Mouse (Mus musculus): ENCODE results near the gene Lyg1.

Gene Lyg1

GRCm38 (mm10) chr1:37948906-37949305 lies 8.7 kb downstream of the Lyg1 start:
- DNase-seq = no peak

- no peak for DNase-seq
These were observed 25.8 kb downstream of the Lyg1 start for GRCm38 (mm10) chr1:37931806-37932205.

- DNase-seq = no peak
These were observed 31.6 kb downstream of the Lyg1 start for GRCm38 (mm10) chr1:37925971-37926370.

- DNase-seq = peak; percentile 11
These were observed 35.0 kb downstream of the Lyg1 start for GRCm38 (mm10) chr1:37922536-37922935.

- DNase-seq = no peak
These were observed 39.5 kb downstream of the Lyg1 start for GRCm38 (mm10) chr1:37918096-37918495.

- DNase-seq = no peak
These were observed 39.9 kb downstream of the Lyg1 start for GRCm38 (mm10) chr1:37917666-37918065.

GRCm38 (mm10) chr1:37916393-37916792 lies 41.2 kb downstream of the Lyg1 start, which contains the start of gene Lyg2:
Lyg2 (minus strand) TSS chr1:37916493.
- DNase-seq = no peak

- DNase-seq = no peak
These were observed 44.8 kb downstream of the Lyg1 start for GRCm38 (mm10) chr1:37912751-37913150.

- DNase-seq = no peak
These were observed 54.4 kb downstream of the Lyg1 start for GRCm38 (mm10) chr1:37903178-37903577.

- no peak for DNase-seq
These were observed 57.3 kb downstream of the Lyg1 start for GRCm38 (mm10) chr1:37900288-37900687.

- no peak for DNase-seq
These were observed 57.7 kb downstream of the Lyg1 start for GRCm38 (mm10) chr1:37899816-37900215.
